Comparison of ENCODE assay signal across 7 mouse cellular contexts in genomic region chr6:47389908-47390307, GRCm38 (mm10).
"Had no signal": no experiment of that assay in that cellular context is flagged by ENCODE, and none has a peak within 500 bp of the region (broad histone marks: within the 10 kb centered on the region; RNA-seq: fewer than 3 reads in every experiment).

No protein-coding gene starts in this region.

- H3K9me3 ChIP-seq: kidney, embryonic 15.5 days; limb, embryonic 13.5 days; midbrain, embryonic 12.5 days had no signal

- H3K9ac ChIP-seq: kidney, embryonic 15.5 days; limb, embryonic 13.5 days; liver, embryonic 14.5 days; midbrain, embryonic 12.5 days had no signal

- H3K27me3 ChIP-seq: kidney, embryonic 15.5 days; limb, embryonic 13.5 days; midbrain, embryonic 12.5 days had no signal

- H3K27ac ChIP-seq: kidney, embryonic 15.5 days; limb, embryonic 13.5 days; liver, embryonic 14.5 days had no signal

- H3K4me3 ChIP-seq: kidney, embryonic 15.5 days; limb, embryonic 13.5 days; midbrain, embryonic 12.5 days; myocyte had no signal

- DNase-seq: retina, postnatal 1 day; thymus, postnatal 36 days had no signal

- H3K4me2 ChIP-seq: kidney, embryonic 15.5 days; limb, embryonic 13.5 days; midbrain, embryonic 12.5 days had no signal

- H3K36me3 ChIP-seq: kidney, embryonic 15.5 days; limb, embryonic 13.5 days; midbrain, embryonic 12.5 days had no signal
